Mouse (Mus musculus): Measurements from ENCODE around the gene Hist1h2bg.

- TF ChIP-seq CTCF (IDR thresholded peaks at IDR 0.05; ENCODE audit: control insufficient read depth, insufficient read depth, insufficient read length) (no peak), MAX (IDR thresholded peaks at IDR 0.05) (no peak)
These were observed 38.6 kb downstream of the Hist1h2bg start for GRCm38 (mm10) chr13:23609844-23610243.

All from C2C12 (cell line).